Mouse (Mus musculus) liver, embryonic 14.5 days (tissue): ENCODE measurements around the gene Prr14.

Source experiments
- CTCF ChIP-seq: IDR thresholded peaks from 2 replicates; pipeline ENCODE4 v1.5.1; 2016; ENCODE audit warnings: antibody characterized with exemption, low read depth, control low read depth
- EP300 ChIP-seq: IDR thresholded peaks from 2 replicates; pipeline ENCODE4 v1.6.1; 2016; ENCODE audit warnings: antibody characterized with exemption, low read depth

DNA sequence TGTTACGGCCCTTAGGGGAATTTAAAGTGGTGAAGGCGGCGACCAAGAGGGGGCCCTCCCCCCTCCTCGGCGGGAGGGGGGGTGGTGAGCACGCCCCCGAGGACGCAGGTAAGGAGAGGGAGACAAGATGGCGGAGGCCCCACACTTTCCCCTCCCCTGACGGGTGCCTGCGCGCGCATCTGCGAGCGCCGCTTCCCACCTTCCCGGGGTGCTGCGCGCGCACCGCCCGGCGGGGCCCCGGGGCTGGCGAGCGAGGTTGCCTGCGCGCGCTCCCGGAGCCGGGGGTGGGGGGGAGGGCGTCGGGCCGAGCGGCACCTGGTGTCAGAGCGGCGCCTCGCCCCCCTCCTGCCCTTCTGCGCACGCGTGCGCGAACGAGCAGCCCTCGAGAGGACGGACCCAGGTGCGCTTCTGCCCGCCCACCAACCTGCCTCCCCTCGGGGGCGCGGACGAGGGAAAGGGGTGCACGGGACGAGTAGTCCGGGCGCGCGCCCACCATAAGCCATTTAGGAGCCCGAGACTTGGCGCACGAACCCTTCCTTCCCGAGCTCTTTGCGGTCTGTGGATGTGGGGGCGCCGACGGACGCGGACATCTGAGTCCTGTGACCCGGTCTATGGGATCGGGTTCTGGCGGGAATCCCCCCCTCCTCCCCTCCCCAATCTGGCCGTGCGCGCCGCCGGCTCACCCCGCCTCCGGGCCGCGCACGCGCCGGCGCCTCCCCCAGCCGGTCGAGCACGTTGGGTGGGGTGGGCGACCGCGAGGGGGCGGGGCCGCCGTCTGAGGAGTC is 53.0 kb downstream of the Prr14 start:
- no peak for TF ChIP-seq EP300
- TF ChIP-seq CTCF: no peak
